ENCODE assay signal across 7 mouse cellular contexts in genomic region chr4:108071235-108071901, GRCm38 (mm10). TPM values are rescaled to one million over a fixed set of nuclear protein-coding genes. Genes with fewer than 3 reads are reported as not detected.
A peak's percentile ranks its signal among the peaks of the same experiment; 100 is the strongest.
DNase-seq lines count a peak whose midpoint lies in the region; ATAC-seq and TF ChIP-seq lines count a peak whose summit lies in the region.

No protein-coding gene starts in this region.

- peak; percentile 78 for TF ChIP-seq POLR2A in heart, adult 2 months (IDR thresholded peaks at IDR 0.05; ENCODE audit: insufficient read depth, low read depth, low read length)

- H3K27ac ChIP-seq in embryonic facial prominence, embryonic 12.5 days, result no peak overlapping the region
- peak overlapping the region; percentile 81 for H3K27ac ChIP-seq in heart, adult 2 months
- H3K27ac ChIP-seq in limb, embryonic 13.5 days, result no peak overlapping the region
- H3K27ac ChIP-seq in midbrain, embryonic 16.5 days (ENCODE audit: low read length), result peak overlapping the region; percentile 47; the same call in 1 of the 2 replicates

- H3K9ac ChIP-seq in embryonic facial prominence, embryonic 12.5 days, result peak overlapping the region; percentile 67; the same call in 1 of the 2 replicates
- peak overlapping the region; percentile 59 for H3K9ac ChIP-seq in heart, adult 2 months (ENCODE audit: low read depth, low read length)
- peak overlapping the region; percentile 77 for H3K9ac ChIP-seq in limb, embryonic 13.5 days
- H3K9ac ChIP-seq in midbrain, embryonic 16.5 days (ENCODE audit: low read depth, low read length), result peak overlapping the region; percentile 59

- H3K27me3 ChIP-seq in embryonic facial prominence, embryonic 12.5 days, result no peaks in the 10 kb centered on the region
- H3K27me3 ChIP-seq in heart, adult 2 months (ENCODE audit: control insufficient read depth, insufficient read depth, low read length), result no peaks in the 10 kb centered on the region
- H3K27me3 ChIP-seq in limb, embryonic 13.5 days, result no peaks in the 10 kb centered on the region
- no peaks in the 10 kb centered on the region for H3K27me3 ChIP-seq in midbrain, embryonic 16.5 days (ENCODE audit: control insufficient read depth, insufficient read depth, low read depth, low read length)

- TF ChIP-seq EP300 in heart, adult 2 months (IDR thresholded peaks at IDR 0.05; ENCODE audit: insufficient read depth, low read depth, low read length), result peak; percentile 65; the same call in 1 of the 2 replicates

- peaks cover 6% of the 10 kb centered on the region; the same call in 1 of the 2 replicates for H3K36me3 ChIP-seq in embryonic facial prominence, embryonic 12.5 days
- peaks cover 23% of the 10 kb centered on the region for H3K36me3 ChIP-seq in heart, adult 2 months (ENCODE audit: control insufficient read depth, insufficient read depth, low read length)
- H3K36me3 ChIP-seq in limb, embryonic 13.5 days, result peaks cover 18% of the 10 kb centered on the region
- no peaks in the 10 kb centered on the region for H3K36me3 ChIP-seq in midbrain, embryonic 16.5 days (ENCODE audit: control insufficient read depth, insufficient read depth, low read length)

- H3K4me2 ChIP-seq in embryonic facial prominence, embryonic 12.5 days (replicated peaks), result peak overlapping the region; percentile 86
- H3K4me2 ChIP-seq in limb, embryonic 13.5 days (replicated peaks), result peak overlapping the region; percentile 89
- H3K4me2 ChIP-seq in midbrain, embryonic 16.5 days (ENCODE audit: low read length), result peak overlapping the region; percentile 68

- WGBS in embryonic facial prominence, embryonic 12.5 days, result 2% methylated on average over 26 of the region's 26 CpGs
- 3% methylated on average over 26 of the region's 26 CpGs for WGBS in heart, adult 2 months
- 2% methylated on average over 26 of the region's 26 CpGs for WGBS in limb, embryonic 13.5 days
- 3% methylated on average over 26 of the region's 26 CpGs for WGBS in midbrain, embryonic 16.5 days

- intact Hi-C loops in heart, adult 2 months (cut with DNase I), result loop anchor here (5.0 to 10.0 kb wide), 2 partner anchors 46 to 253 kb away; partner anchors contain the start of gene Coa7

- peaks cover 4% of the 10 kb centered on the region for H3K79me2 ChIP-seq in heart, adult 2 months (replicated peaks; ENCODE audit: control insufficient read depth, insufficient read depth, low read length)

- no peaks in the 10 kb centered on the region for H3K9me3 ChIP-seq in embryonic facial prominence, embryonic 12.5 days
- H3K9me3 ChIP-seq in limb, embryonic 13.5 days, result no peaks in the 10 kb centered on the region
- no peaks in the 10 kb centered on the region for H3K9me3 ChIP-seq in midbrain, embryonic 16.5 days (replicated peaks; ENCODE audit: control insufficient read depth, low read length, poor library complexity, severe bottlenecking)

- TF ChIP-seq CTCF in heart, adult 2 months (IDR thresholded peaks at IDR 0.05), result peak; percentile 26; the same call in 1 of the 2 replicates

- peaks cover 8% of the 10 kb centered on the region for H3K4me1 ChIP-seq in embryonic facial prominence, embryonic 12.5 days
- no peaks in the 10 kb centered on the region for H3K4me1 ChIP-seq in heart, adult 2 months (ENCODE audit: control insufficient read depth, insufficient read depth, low read length)
- peaks cover 14% of the 10 kb centered on the region for H3K4me1 ChIP-seq in limb, embryonic 13.5 days
- peaks cover 14% of the 10 kb centered on the region for H3K4me1 ChIP-seq in midbrain, embryonic 16.5 days (ENCODE audit: control insufficient read depth, insufficient read depth, low read length)

- H3K4me3 ChIP-seq in embryonic facial prominence, embryonic 12.5 days, result peak overlapping the region; percentile 57
- H3K4me3 ChIP-seq in heart, adult 2 months, result peak overlapping the region; percentile 57
- H3K4me3 ChIP-seq in limb, embryonic 13.5 days, result peak overlapping the region; percentile 63
- H3K4me3 ChIP-seq in midbrain, embryonic 16.5 days (ENCODE audit: low read depth, low read length), result peak overlapping the region; percentile 50

- DNase-seq in adrenal gland, postnatal 25 days, result peak; percentile 97
- peak; percentile 96 to 97 for DNase-seq in heart, adult 2 months
- DNase-seq in kidney, adult 8-10 months, result peak; percentile 95 to 97
- peak; percentile 87 to 97 for DNase-seq in spleen, postnatal 10 days (ENCODE audit: low spot score in 2 of 2)

- ATAC-seq in embryonic facial prominence, embryonic 12.5 days (ENCODE audit: insufficient number of reproducible peaks, insufficient read depth, low FRiP score, low TSS enrichment), result peak; percentile 94
- ATAC-seq in limb, embryonic 13.5 days (ENCODE audit: low FRiP score, low read depth), result peak; percentile 96
- peak; percentile 98 for ATAC-seq in midbrain, embryonic 16.5 days

RNA-seq across cellular contexts. Expression of gene Podn, which starts 24.9 kb away (rescaled TPM):
- 4.1 and 6.6 TPM in 2 replicates for total RNA-seq in adrenal gland, postnatal 25 days (2021)
- polyA plus RNA-seq in embryonic facial prominence, embryonic 12.5 days (2016; fragmentation: Nextera tagmentation; extraction: Ambion mirVana), result 0.41 and 0.79 TPM in 2 replicates
- 10 to 100 TPM; 17.9 to 20.8 TPM for total RNA-seq in heart, adult 2 months (2021)
- 63.3 and 79.6 TPM in 2 replicates for polyA plus RNA-seq in heart, adult 2 months (2012; rRNA removed)
- polyA plus RNA-seq in limb, embryonic 13.5 days (2015; fragmentation: Nextera tagmentation; extraction: Ambion mirVana), result 1.0 and 1.4 TPM in 2 replicates
- polyA plus RNA-seq in midbrain, embryonic 16.5 days (2015; fragmentation: Nextera tagmentation; extraction: Ambion mirVana), result 0.22 and 0.51 TPM in 2 replicates

Comparison
In these comparisons a context has a peak if more than half of its experiments do, and no peak if none do; other contexts are left out.
1. H3K27ac ChIP-seq: peak in heart, adult 2 months (single experiment) and midbrain, embryonic 16.5 days (single experiment); none in embryonic facial prominence, embryonic 12.5 days (single experiment) and limb, embryonic 13.5 days (single experiment).
2. RNA of gene Podn, which starts 24.9 kb away (polyA plus RNA-seq): 63.3 to 79.6 TPM in heart, adult 2 months; 1.0 to 1.4 TPM in limb, embryonic 13.5 days, 0.41 to 0.79 TPM in embryonic facial prominence, embryonic 12.5 days and 0.22 to 0.51 TPM in midbrain, embryonic 16.5 days; every median in the first group is over 10 times any median in the second.
3. Peak in every context shown above with its lines, with median percentiles within 50 percentile points of each other: DNase-seq, ATAC-seq, H3K4me2 ChIP-seq, H3K4me3 ChIP-seq and H3K9ac ChIP-seq.